Mouse (Mus musculus): ENCODE results near the gene Uck2. TPM values are rescaled to one million over a fixed set of nuclear protein-coding genes. Genes with fewer than 3 reads are reported as not detected.

Uck2 gene
- 36.5 and 54.5 TPM in 2 replicates for polyA plus RNA-seq (2015; fragmentation: Nextera tagmentation; extraction: Ambion mirVana)

DNA sequence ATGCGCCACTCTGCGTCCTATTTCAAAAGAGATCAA is at the start of gene Uck2:
Gene Uck2, minus strand, starts transcription at position 1 of the 36 bp plus-strand sequence.

GRCm38 (mm10) chr1:167308261-167309054 is 23.3 kb upstream of the Uck2 start, which contains the start of gene Tmco1:
TSS of gene Tmco1 (plus strand) at chr1:167308378.

Small RNA genes lying within 50 kb of the gene (microRNA-seq; reads per million reads assigned to microRNA genes)
- gene Mir6347 (ENCODE audit: borderline replicate concordance, insufficient number of aligned reads): not detected

Other genes starting within 250 kb of the Uck2 start
- 132 and 175 TPM in 2 replicates for gene Tmco1, start 23.1 kb upstream of the Uck2 start, polyA plus RNA-seq (2015; fragmentation: Nextera tagmentation; extraction: Ambion mirVana)
- 42.9 and 64.6 TPM in 2 replicates for gene Aldh9a1, start 64.7 kb upstream of the Uck2 start, polyA plus RNA-seq (2015; fragmentation: Nextera tagmentation; extraction: Ambion mirVana)
- 168 and 169 TPM in 2 replicates for gene Mgst3, start 108.5 kb upstream of the Uck2 start, polyA plus RNA-seq (2015; fragmentation: Nextera tagmentation; extraction: Ambion mirVana)
- gene Lrrc52, start 181.5 kb upstream of the Uck2 start, polyA plus RNA-seq (2015; fragmentation: Nextera tagmentation; extraction: Ambion mirVana): 0.28 and 0.47 TPM in 2 replicates

Data from adrenal gland, postnatal 0 days (tissue).